Mouse (Mus musculus): ENCODE data around the gene Rap2a. TPM values are rescaled to one million over a fixed set of nuclear protein-coding genes. Genes with fewer than 3 reads are reported as not detected.
A peak's percentile ranks its signal among the peaks of the same experiment; 100 is the strongest.

The Rap2a gene
- total RNA-seq (2015) (33.0 and 37.6 TPM in 2 replicates), total RNA-seq (2017) (23.4 and 24.0 TPM in 2 replicates)

DNA sequence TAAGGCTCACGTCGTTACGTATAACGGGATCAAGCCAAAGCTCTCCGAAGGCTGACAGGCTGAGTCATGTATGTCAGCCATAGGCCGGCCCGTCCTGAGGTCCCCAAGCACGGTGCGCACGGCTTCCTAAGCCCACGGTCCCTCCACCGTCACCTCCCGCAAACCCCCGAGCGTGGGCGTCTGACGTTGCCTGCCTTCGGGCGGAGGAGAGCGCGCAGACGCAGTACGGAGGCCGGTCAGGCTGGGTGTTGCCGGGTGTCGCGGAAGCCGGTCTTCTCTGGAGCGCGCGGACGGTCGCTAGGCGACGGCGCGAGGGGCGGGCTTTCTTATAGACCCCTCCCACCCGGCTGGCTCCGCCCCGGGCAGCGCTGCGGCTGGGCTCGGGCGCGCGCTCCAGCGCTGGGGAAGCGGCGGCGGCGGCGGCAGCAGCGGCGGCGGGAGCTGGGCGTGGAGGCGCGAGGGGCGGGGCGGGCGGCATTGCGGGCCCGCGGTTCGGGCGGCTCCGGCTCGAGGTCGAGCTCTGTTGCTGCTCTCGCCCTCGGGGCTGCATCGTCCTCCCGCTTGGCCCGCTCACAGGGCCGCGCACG is at the start of gene Rap2a:
Gene Rap2a (plus strand): TSS at position 463 of the 587 bp plus-strand sequence.
- ATAC-seq (ENCODE audit: poor library complexity, severe bottlenecking): peak; percentile 61

DNA sequence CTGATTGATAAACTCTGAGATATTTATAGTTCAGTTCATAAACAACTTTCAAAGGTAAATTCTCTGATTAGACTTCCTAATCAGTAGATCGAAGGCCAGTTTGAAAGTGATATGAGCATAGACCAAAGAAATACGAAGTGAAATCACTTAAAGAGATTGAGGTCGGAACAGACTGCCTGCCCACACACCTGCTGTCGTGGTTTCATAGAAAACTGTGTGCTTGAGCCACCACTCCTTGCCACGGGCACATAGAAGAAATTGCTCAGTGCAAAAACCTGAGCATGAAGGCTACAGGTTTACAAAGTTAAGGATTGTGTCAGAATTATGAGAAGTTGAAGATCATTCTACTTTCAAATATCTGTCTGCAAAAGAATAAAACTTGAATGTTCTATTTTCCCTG is 49.7 kb upstream of the Rap2a start:
- no peak for ATAC-seq (ENCODE audit: poor library complexity, severe bottlenecking)

DNA sequence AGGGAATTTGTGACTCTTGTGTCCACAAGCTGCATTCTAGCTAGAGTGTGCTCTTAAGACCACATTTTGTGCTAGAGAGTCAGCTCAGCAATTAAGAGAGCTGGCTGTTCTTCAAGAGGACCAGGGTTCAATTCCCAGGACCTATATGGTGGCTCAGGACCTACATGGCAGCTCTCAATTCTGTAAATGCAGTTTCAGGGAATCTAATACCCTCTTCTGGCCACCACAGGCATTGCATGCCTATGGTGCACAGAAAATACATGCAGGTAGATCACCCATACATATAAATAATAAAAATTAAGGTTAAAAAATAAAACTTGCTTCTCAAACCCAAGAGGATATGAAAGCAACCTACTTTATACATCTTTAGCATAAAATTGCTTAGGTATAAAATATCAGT is 45.5 kb upstream of the Rap2a start:
- ATAC-seq (ENCODE audit: poor library complexity, severe bottlenecking): peak; percentile 67

DNA sequence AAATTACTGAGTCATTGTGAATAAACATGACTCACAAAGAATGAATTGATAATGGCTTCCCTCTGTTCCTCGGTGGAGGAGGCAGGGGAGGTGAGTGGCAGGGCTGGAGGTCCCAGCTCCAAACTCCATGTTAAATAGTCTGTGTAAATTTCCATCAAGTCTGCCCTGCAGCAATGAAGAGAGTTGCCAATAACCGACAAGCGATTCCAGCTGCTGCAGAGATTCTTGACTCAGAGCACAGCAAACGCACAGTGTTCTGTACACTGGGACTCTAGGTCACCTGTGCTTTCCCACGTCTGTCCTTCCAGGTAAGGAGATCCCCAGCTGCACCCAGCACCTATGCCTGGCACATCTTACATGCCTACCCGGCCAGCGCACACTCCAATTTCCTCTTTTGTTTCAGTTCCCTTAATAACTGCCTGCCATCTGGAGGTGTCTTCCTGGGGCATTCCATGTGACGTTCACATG is 44.3 kb upstream of the Rap2a start:
- peak; percentile 92 for ATAC-seq (ENCODE audit: poor library complexity, severe bottlenecking)

DNA sequence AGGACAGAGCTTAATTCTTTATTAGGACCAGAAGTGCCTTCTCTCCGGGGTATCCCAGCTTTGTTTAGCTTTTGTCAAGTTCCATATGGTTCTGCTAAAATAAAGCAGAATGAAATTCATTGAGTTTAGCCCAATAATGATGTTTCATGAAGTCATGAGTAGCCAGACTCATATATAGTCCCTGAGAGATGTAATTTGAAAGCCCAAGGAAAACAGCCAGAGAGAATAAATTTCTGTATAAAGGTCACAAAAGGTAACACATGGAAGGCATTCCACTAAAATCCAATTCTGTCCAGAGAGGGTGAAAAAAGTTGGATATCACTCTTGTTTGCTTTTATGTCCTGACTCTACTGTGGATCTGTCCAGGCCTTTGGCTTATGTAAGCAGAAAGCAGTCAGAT is 43.4 kb upstream of the Rap2a start:
- ATAC-seq (ENCODE audit: poor library complexity, severe bottlenecking): no peak

DNA sequence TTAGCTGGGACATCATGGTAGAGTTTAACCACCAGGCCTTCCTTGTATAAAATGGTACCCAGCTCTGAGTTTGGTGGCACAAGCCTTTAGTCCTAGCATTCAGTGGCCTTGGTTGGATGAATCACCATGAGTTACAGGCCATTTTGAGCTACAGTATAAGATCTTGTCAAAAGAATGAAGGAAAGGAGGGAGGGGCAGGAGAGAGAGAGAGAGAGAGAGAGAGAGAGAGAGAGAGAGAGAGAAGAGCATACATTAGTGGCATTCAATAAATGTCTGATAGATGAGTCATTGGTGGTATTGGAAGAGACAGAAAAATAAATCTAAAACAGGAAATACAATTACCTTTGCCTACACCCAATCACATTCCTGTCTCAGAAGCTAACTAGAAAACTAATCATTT is 37.5 kb upstream of the Rap2a start:
- no peak for ATAC-seq (ENCODE audit: poor library complexity, severe bottlenecking)

DNA sequence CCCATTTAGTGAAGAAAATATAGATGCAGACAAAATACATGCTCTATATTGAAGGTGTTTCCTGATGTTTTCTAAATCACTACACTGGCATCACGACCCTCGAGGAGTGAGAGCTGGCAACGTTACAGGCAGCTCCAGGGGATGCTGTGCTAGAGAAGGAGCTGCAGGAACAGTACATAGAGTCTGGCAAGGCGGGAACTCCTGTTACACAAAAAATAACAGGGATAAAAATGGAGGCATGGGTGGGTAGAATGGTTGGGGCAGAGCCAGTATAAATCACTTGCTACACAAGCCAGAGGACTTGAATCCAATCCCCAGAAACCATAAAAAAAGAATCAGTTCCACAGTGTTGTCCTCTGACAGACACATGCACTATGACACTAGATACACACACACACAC is 37.0 kb upstream of the Rap2a start:
- ATAC-seq (ENCODE audit: poor library complexity, severe bottlenecking): no peak

DNA sequence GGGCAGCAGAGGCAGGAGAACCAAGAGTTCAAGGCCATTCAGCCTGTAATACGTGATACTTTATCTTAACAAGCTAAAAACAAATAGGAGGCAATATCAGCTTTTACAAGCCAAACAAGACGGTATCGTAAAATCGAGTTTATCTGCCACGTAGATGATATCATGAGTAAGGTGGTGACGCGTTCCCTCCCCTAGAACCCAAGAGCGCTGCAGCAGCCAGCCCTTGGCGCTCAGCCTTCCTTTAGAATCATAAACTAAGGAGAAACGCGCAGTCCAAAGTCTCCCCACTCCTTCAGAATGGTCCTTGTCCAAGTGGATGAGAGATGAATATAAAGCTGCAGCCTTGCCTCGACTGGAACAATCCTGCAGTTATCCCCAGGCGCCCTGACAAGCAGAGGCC is 36.4 kb upstream of the Rap2a start:
- no peak for ATAC-seq (ENCODE audit: poor library complexity, severe bottlenecking)

DNA sequence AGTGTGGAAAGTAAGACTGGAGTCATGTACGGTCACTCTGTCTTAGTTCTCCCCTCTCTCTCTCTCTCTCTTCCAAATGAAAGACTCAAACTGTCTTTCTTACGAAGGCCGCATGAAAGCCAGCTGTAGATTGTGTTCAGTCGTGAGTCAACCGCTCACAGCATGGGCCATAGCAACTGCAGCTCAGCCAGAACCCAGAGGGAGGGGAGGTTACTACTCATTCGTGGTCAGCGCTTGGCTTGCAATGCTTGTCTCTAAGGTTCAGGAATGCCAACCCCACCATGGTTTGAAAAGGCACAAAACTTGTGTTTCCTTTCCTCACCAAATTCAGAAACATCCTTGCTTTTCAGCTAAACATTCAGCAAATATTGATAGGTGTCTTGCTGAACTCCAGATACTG is 24.0 kb upstream of the Rap2a start:
- ATAC-seq (ENCODE audit: poor library complexity, severe bottlenecking): no peak

DNA sequence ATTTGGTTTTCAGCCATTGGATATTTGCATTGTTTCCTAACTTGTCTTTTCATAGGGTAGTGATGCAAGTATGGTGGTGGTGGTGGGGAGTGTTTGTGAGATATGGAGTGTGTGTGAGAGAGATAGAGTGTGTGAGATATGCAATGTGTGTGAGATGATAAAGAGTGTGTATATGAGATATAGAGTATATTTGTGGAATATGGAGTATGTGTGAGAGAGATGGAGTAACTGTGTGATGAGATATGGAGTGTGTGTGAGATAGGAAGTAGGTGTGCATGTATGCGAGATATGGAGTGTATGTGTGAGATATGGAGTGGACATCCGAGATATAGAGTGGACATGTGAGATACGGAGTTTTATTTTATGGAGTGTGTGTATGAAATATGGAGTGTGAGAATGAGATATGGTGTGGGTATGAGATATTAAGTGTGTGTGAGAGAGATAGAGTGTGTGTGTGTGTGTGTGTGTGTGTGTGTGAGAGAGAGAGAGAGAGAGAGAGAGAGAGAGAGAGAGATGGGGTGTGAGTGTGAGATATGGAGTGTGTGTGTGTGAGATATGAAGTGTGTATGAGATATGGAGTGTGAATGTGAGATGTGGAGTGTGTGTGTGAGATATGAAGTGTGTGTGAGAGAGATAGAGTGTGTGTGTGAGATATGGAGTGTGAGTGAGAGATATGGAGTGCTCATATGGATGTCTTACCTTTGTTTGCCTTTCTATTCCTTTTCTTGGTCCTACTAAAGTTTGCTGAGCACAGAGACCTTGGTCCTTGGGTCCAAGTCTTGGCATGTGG is 14.1 kb upstream of the Rap2a start:
- no peak for ATAC-seq (ENCODE audit: poor library complexity, severe bottlenecking)

DNA sequence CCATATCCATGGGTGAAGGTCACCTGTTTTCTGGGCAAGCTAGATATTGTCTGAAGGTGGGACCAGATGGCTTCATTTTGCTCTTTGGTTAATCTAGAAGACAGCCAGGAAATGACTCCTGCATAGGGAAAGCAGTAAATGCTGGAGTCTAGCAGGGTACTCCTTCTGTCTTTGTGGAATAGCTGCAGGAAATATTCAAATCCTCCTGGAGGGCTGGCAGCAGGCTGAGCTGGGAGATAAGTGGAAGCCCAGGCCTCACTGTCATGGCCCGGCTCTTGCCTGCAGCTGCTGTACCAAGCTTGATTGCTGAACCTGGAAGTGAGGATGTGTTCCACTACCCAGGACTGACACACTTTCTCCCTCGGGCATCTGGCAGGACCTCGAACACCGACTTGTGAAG is 11.4 kb upstream of the Rap2a start:
- ATAC-seq (ENCODE audit: poor library complexity, severe bottlenecking): no peak

DNA sequence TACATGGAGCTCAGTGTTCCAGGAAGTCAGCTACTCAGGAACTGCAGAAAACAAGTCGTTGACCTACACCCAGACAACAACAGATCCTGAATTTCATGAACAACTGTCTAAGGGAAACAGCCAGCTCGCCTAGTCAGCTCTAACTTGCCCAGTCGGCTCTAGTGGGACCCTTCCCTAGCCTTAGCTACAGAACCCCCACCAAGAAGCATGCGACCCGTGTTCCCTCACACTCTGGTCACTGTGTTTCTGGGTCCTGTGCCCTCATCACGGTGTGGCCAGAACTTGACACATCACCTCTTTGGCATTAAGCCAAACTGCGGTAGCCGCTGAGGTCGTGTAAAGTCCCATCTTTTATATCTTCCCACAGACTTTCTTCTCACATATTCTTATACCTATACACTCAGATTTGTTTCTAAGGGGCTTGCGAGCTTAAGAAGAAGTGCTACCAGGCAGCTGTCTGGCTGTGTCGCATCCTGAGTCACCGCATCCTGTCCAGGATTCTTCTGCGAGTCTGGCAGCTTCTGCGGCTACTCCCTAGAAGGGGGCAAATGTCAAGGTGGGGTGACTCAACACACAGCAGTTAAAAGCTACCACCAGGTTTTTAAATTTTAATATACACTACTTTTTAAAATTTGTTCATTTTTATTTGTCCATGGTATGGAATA is 9.0 kb upstream of the Rap2a start:
- ATAC-seq (ENCODE audit: poor library complexity, severe bottlenecking): no peak

DNA sequence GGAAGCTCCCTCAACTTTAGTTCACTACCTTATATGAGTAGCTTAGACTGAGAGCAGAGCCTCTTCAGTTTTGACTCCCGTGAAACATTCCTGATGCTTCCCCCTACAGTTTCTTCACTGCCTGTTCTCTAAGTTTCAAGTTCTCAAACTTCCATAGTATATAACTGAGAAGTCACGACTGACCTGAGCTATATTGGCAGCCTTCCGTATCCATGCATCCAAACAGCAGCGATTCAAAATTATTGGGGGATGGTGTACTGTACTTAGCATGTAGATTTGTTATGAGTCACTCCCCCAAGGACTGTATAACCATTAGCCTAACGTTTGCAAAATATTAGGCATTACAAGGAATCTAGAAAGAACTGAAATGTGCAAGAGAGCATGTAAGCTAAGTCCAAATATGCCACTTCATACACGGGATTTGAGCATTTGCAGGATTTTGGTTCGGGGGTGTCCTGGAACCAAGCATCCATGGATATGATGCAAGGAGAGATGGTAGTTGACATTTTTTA is 2.0 kb upstream of the Rap2a start:
- no peak for ATAC-seq (ENCODE audit: poor library complexity, severe bottlenecking)

DNA sequence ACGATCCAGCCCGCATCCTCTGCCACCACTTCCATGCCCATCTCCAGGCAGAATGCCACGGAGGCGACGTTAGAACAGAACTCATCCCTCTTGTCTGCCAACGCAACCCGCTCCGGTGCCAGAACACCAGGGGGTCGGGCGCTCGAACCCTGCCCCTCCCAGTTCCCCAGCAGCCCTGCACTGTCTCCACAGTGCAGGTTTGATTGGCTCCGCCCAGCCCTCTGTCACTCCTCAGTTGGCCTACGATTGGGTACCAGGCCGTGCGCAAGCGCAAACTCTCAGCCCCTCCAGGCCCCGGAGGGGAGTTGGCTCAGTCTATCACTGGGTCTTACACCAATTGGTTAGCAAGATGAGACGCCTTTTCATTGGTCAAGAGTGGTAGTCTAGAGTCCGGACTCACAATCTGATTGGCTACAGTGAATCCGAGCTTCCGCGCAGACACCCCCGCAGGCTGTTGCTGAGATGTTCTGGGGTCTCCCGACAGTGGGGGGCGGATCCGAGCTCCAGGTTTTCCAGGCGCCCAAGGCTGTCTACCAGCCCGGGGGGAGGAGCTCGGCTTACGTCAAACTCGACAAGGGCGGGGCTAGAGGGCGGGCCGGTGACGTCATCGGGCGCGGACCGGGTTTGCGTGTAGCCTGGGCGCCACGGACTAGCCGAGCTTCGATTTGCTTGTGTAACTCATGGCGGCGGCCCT is 809 bp upstream of the Rap2a start:
- ATAC-seq (ENCODE audit: poor library complexity, severe bottlenecking): peak; percentile 63

DNA sequence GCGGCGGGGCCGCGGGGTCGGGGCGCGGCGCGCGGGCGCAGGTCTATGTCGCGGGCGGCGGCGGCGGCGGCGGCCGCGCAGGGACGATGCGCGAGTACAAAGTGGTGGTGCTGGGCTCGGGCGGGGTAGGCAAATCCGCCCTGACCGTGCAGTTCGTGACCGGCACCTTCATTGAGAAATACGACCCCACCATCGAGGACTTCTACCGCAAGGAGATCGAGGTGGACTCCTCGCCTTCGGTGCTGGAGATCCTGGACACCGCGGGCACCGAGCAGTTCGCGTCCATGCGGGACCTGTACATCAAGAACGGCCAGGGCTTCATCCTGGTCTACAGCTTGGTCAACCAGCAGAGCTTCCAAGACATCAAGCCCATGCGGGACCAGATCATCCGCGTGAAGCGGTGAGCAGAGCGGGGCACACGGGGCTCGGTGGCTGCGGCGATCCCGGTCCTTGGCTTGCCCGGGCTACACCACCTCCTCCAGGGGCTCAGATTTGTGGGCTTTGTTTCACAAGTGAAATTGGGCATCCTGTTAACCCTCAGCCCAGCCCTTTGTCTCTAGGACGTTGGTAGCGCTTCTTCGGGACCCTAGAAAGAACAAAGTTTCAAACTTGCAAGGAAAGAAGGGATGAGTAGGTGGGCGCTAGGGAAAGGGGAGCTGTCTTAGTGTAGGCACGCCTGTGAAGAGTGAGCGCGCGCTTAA is 547 bp downstream of the Rap2a start:
- no peak for ATAC-seq (ENCODE audit: poor library complexity, severe bottlenecking)

DNA sequence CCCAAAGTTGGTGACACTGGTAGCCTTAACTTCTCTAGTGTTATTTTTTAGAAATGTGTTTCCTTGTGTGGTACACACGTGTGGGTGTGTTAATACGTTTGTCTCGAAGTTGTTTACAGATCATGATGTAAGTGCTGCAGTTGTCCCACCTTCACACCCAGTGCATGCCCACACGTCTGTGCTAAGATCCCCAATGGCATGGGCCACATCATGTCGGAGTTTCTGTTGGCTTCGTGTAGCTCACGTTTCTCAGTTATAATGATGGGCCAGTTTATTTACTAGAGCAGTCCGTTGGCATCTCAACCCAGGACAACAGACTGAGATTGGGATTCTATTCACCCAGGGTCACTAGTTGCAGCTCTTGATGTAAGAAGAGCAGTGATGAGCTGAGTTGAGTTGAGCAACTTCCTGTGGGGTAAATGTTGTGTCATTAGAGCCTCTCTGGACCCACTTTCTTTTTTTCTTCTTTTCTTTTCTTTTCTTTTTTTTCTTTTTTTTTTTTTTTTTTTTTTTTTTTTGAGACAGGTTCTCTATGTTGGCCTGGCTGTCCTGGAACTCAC is 2.2 kb downstream of the Rap2a start:
- no peak for ATAC-seq (ENCODE audit: poor library complexity, severe bottlenecking)

DNA sequence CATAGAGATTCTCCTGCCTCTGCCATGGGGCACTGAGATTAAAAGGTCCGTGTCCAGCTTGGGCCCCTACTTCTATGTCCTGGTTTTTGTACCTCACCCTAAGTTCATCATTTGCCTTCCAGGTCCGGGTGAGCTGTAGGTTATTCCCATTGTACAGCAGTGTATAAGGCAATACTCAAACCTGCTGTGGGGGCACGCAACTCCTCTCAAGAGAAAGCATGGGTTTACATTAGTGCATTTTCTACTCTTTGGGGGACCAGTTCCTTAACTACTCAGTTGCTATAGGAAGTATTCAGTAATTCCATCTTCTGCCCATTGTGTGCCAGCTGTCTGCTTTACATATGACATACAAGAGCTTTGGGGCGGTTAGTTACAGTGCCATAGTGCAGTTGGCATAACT is 2.7 kb downstream of the Rap2a start:
- no peak for ATAC-seq (ENCODE audit: poor library complexity, severe bottlenecking)

DNA sequence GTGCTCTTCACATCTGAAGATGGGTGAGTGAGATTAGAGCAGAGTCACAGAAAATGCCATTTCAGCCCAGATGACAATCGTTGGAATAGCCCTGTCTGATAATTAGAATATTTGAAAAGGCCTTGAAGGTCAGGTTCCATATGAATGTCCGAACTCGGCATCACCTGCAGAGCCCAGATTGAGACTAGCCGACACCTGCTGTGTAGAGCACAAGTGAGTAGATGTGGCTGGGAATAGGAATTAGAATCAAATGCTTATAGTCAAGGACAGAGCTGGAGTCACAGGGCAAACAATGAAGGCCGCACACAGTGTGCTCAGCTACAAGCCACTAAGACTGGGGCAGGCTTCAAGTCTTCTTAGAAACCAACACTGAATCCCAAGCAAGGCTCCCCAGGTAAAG is 6.3 kb downstream of the Rap2a start:
- ATAC-seq (ENCODE audit: poor library complexity, severe bottlenecking): no peak

DNA sequence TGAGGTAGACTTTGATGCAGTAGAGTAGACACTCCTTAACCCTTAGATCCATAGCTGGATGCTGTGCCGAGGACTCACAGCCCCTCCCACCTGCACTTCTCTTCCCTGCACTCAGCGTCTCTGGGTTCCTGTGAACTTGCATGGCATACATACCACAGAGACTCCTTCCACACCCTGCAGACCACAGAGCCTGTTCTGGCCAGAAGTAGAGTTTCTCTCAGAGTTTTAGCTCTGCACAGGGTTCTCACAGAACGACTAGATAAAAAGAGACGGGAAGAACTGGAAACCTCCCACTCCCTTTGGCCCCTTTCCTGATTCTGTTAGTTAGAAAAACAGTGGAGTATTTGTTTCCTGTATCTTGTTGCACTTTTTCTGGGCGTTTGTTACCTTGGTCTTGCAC is 18.0 kb downstream of the Rap2a start:
- peak; percentile 40 for ATAC-seq (ENCODE audit: poor library complexity, severe bottlenecking)

DNA sequence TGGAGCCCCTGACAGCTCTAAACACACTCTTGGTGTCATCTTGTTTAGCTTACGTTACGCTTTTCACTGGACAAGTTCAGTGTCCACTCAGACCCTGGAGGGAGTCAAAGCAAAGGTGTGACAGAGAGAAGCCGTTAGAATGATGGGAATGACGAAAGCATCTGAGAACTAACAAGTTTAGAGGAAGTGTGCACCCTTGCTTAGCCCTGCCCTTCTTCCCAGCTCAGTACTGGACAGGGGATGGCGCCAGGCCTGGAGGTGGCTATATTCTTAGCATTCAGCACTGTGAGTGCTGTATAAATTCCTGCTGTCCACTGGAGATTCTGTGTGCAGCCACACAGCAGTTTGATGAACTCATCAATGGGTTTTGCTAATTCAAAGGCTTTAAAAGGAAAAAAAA is 18.6 kb downstream of the Rap2a start:
- peak; percentile 69 for ATAC-seq (ENCODE audit: poor library complexity, severe bottlenecking)
